Mouse (Mus musculus): ENCODE results near the gene Erich6. TPM values are rescaled to one million over a fixed set of nuclear protein-coding genes. Genes with fewer than 3 reads are reported as not detected.
"Not testable (repeated sequence)": the region's sequence is repeated elsewhere in the genome, so short reads cannot be mapped to it uniquely, and the experiment has no call there.

Gene Erich6
- polyA plus RNA-seq, 1 experiment from 2014 or later: 0.08 TPM

DNA sequence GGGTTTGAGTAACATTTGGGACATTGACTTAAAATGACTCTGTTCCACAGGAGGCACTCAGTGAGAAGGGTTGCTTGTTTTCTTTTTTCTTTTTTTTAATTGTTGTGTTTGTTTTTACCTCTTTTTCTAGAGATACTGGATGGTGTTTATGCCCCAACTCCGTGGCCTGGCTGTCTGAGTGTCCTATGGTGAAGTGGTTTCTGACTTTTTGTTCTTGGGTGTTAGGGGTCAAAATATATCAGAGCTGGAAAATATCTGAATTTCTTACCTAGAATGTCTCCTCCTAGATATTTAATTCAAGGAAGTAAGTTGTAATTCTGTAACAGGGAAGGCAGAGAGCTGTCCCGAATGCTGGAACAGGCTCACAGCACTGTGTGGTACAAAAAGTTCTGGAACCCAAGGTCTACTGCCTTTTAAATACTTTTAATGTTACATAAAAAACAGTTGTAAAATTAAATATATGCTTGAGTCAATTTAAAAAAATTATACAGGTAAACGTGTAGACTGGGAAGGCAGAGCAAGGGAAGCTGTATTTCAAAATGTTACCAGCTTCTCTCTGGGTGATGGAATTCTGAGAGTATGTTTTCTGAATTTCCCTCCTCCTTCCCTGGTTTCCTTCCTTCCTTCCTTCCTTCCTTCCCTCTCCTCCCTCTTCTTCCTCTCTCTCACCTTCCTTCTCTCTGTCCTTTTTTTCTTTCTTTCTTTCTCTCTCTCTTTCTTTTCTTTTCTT is 14.2 kb downstream of the Erich6 start:
- no peak overlapping the region for H3K27ac ChIP-seq (replicated peaks; ENCODE audit: low read depth, low read length)
- no peak for DNase-seq (ENCODE audit: low spot score)
- H3K27me3 ChIP-seq (ENCODE audit: control insufficient read depth, insufficient read depth, low read length): no peaks in the 10 kb centered on the region
- H3K4me2 ChIP-seq (ENCODE audit: low read depth, severe bottlenecking): no peak overlapping the region
- H3K4me3 ChIP-seq (ENCODE audit: low read depth, low read length): no peak overlapping the region
- H3K9ac ChIP-seq (ENCODE audit: low read length): no peak overlapping the region
- H3K4me1 ChIP-seq (ENCODE audit: control insufficient read depth, insufficient read depth, low read length): no peaks in the 10 kb centered on the region
- H3K36me3 ChIP-seq (ENCODE audit: control insufficient read depth, insufficient read depth, low read length): no peaks in the 10 kb centered on the region
- ATAC-seq (ENCODE audit: insufficient number of reproducible peaks, low FRiP score, low TSS enrichment, low read depth): no peak
- 76% methylated on average over 3 of the region's 3 CpGs for WGBS
- H3K9me3 ChIP-seq (ENCODE audit: control insufficient read depth, low read length): no peaks in the 10 kb centered on the region

DNA sequence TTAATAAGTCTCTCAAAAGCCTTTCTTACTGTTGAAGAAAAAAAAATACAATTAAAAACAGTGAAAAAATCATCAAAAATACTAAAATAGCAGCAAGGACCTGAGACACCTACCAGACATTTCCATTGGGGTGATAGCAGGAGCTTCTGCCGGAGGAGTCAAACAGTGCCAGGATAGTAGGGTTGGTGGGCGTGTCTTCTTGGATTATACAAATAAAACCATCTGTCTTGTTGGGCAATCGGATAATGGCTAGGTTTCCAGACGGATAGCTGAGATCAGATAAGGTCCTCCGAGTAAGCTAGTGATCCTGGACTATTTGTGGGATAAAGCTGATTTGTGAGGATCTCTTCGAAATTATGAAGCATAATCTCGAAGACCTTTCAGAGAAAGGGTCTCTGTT is 15.9 kb downstream of the Erich6 start:
- Histone ChIP-seq H3K36me3 (ENCODE audit: control insufficient read depth, insufficient read depth, low read length) (no peaks in the 10 kb centered on the region), H3K9ac (ENCODE audit: low read length) (no peak overlapping the region), H3K4me1 (ENCODE audit: control insufficient read depth, insufficient read depth, low read length) (no peaks in the 10 kb centered on the region), H3K27ac (replicated peaks; ENCODE audit: low read depth, low read length) (no peak overlapping the region), H3K9me3 (ENCODE audit: control insufficient read depth, low read length) (no peaks in the 10 kb centered on the region), H3K4me3 (ENCODE audit: low read depth, low read length) (no peak overlapping the region), H3K27me3 (ENCODE audit: control insufficient read depth, insufficient read depth, low read length) (no peaks in the 10 kb centered on the region), H3K4me2 (ENCODE audit: low read depth, severe bottlenecking) (no peak overlapping the region)
- 83% methylated on average over 7 of the region's 7 CpGs for WGBS
- no peak for DNase-seq (ENCODE audit: low spot score)
- ATAC-seq (ENCODE audit: insufficient number of reproducible peaks, low FRiP score, low TSS enrichment, low read depth): no peak

DNA sequence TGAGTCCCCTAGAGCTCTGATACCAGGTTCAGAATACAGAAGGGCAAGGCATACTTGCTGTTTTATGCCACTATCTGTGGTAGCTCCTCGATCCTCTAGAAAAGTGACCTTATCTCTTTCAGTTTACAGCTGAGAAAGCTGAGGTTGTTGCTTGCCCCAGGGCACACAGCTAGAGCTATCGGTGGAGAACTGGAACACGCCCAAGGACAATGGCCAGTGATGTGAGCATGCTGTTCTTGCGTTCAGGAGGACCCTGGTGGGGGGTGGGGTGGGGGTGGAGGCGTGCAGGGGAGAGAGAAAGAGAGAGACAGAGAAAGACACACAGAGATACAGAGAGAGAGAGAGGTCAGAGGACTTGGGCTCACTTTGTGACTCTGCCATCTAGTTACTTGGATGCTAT is 27.0 kb downstream of the Erich6 start:
- Histone ChIP-seq H3K4me3 (ENCODE audit: low read depth, low read length) (no peak overlapping the region), H3K9ac (ENCODE audit: low read length) (no peak overlapping the region), H3K27ac (replicated peaks; ENCODE audit: low read depth, low read length) (no peak overlapping the region), H3K27me3 (ENCODE audit: control insufficient read depth, insufficient read depth, low read length) (no peaks in the 10 kb centered on the region), H3K4me2 (ENCODE audit: low read depth, severe bottlenecking) (no peak overlapping the region), H3K36me3 (ENCODE audit: control insufficient read depth, insufficient read depth, low read length) (no peaks in the 10 kb centered on the region), H3K9me3 (ENCODE audit: control insufficient read depth, low read length) (no peaks in the 10 kb centered on the region), H3K4me1 (ENCODE audit: control insufficient read depth, insufficient read depth, low read length) (no peaks in the 10 kb centered on the region)
- DNase-seq (ENCODE audit: low spot score) (no peak), ATAC-seq (ENCODE audit: insufficient number of reproducible peaks, low FRiP score, low TSS enrichment, low read depth) (no peak)
- 84% methylated on average over 5 of the region's 5 CpGs for WGBS

DNA sequence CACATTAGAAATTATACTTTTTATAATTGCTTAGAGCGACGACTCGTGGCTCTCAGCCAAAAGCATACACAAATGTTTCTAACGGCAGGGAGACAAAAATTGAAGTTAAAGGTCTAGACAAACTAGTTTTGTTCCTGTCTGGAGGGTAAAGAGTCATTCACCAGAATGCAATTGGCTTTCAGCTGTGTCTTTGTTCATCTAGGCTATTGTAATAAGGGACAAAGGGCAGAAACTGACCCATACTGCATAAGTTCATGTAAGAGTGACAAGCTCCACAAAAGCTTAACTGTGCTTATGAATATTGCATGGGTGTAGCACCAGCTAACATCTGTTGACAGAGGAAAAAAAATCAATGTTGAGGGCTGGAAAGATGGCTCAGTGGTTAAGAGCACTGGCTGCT is 28.5 kb downstream of the Erich6 start:
- no peak overlapping the region for H3K4me3 ChIP-seq (ENCODE audit: low read depth, low read length)
- no peak overlapping the region for H3K27ac ChIP-seq (replicated peaks; ENCODE audit: low read depth, low read length)
- no peaks in the 10 kb centered on the region for H3K27me3 ChIP-seq (ENCODE audit: control insufficient read depth, insufficient read depth, low read length)
- H3K4me2 ChIP-seq (ENCODE audit: low read depth, severe bottlenecking): no peak overlapping the region
- no peak overlapping the region for H3K9ac ChIP-seq (ENCODE audit: low read length)
- 94% methylated on average over 4 of the region's 4 CpGs for WGBS
- H3K4me1 ChIP-seq (ENCODE audit: control insufficient read depth, insufficient read depth, low read length): no peaks in the 10 kb centered on the region
- DNase-seq (ENCODE audit: low spot score) (no peak), ATAC-seq (ENCODE audit: insufficient number of reproducible peaks, low FRiP score, low TSS enrichment, low read depth) (no peak)
- no peaks in the 10 kb centered on the region for H3K9me3 ChIP-seq (ENCODE audit: control insufficient read depth, low read length)
- no peaks in the 10 kb centered on the region for H3K36me3 ChIP-seq (ENCODE audit: control insufficient read depth, insufficient read depth, low read length)

DNA sequence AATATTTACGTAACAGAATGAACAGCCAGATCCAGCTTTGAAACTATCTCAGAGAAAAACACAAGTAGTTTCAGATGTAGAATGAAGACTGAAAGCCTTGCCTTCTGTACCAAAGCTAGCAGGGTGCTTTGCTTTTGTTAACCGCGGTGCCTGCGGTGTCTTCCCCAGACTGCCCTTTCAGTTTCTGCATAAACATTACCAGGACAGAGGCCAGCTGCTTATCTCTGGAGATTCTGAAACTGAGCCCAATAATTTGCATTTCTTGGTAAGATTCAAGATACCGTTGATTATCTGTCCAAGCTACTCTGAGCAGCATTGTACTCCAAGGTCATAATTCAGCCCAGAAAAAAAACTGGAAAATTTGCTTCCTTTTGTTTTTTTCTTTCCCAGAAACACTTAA is 43.4 kb downstream of the Erich6 start:
- Histone ChIP-seq H3K4me2 (ENCODE audit: low read depth, severe bottlenecking) (no peak overlapping the region), H3K27me3 (ENCODE audit: control insufficient read depth, insufficient read depth, low read length) (no peaks in the 10 kb centered on the region), H3K27ac (replicated peaks; ENCODE audit: low read depth, low read length) (no peak overlapping the region), H3K9ac (ENCODE audit: low read length) (no peak overlapping the region), H3K4me1 (ENCODE audit: control insufficient read depth, insufficient read depth, low read length) (no peaks in the 10 kb centered on the region), H3K4me3 (ENCODE audit: low read depth, low read length) (no peak overlapping the region), H3K36me3 (ENCODE audit: control insufficient read depth, insufficient read depth, low read length) (peaks cover 8% of the 10 kb centered on the region; the same call in 1 of the 2 replicates), H3K9me3 (ENCODE audit: control insufficient read depth, low read length) (no peaks in the 10 kb centered on the region)
- DNase-seq (ENCODE audit: low spot score) (no peak), ATAC-seq (ENCODE audit: insufficient number of reproducible peaks, low FRiP score, low TSS enrichment, low read depth) (no peak)
- WGBS: 80% methylated on average over 5 of the region's 5 CpGs

DNA sequence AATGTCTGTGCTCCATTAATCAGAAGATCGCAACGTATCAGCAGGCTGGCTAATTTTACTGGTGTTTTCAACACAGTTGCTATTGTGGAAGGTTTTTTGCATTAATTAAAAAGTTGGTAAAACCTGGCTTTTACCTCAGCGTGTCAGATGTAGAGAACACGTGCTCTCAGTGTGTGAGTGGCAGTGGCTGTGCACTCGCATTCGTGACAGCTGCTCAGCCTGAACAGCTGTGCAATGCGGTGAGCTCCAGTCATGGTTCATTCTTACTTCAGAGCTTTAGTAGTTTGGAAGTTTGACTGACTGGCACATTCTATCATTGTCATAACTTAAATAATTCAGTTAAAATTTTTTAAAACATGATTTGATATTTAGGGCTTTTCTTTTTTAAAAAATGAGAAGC is 44.3 kb downstream of the Erich6 start:
- H3K9me3 ChIP-seq (ENCODE audit: control insufficient read depth, low read length); H3K9ac ChIP-seq (ENCODE audit: low read length); DNase-seq (ENCODE audit: low spot score); H3K36me3 ChIP-seq (ENCODE audit: control insufficient read depth, insufficient read depth, low read length); H3K27ac ChIP-seq (replicated peaks; ENCODE audit: low read depth, low read length); H3K27me3 ChIP-seq (ENCODE audit: control insufficient read depth, insufficient read depth, low read length); H3K4me2 ChIP-seq (ENCODE audit: low read depth, severe bottlenecking); H3K4me3 ChIP-seq (ENCODE audit: low read depth, low read length); H3K4me1 ChIP-seq (ENCODE audit: control insufficient read depth, insufficient read depth, low read length); ATAC-seq (ENCODE audit: insufficient number of reproducible peaks, low FRiP score, low TSS enrichment, low read depth): not testable (repeated sequence)
- WGBS: 91% methylated on average over 7 of the region's 7 CpGs

DNA sequence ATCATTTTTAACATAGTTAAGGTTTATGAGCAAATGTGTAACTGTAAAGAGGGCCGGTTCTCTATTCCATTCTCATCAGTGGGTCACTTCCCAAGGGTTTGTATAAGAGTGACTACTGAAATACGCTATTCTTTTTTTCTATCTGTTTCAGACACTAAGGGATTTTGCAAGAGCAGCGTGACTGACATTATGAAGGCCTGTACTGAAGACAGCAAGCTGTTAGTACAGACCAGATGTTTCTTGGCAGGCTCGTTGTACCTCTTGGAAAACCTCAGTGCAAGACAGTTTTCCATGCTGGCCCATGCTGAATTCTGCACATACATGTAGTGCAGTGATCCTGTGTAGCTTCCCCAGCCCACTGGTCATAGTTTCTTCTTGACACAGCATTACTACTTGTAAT is 46.5 kb downstream of the Erich6 start:
- H3K9me3 ChIP-seq (ENCODE audit: control insufficient read depth, low read length); DNase-seq (ENCODE audit: low spot score); H3K4me3 ChIP-seq (ENCODE audit: low read depth, low read length); H3K4me1 ChIP-seq (ENCODE audit: control insufficient read depth, insufficient read depth, low read length); H3K27me3 ChIP-seq (ENCODE audit: control insufficient read depth, insufficient read depth, low read length); H3K9ac ChIP-seq (ENCODE audit: low read length); H3K4me2 ChIP-seq (ENCODE audit: low read depth, severe bottlenecking); H3K36me3 ChIP-seq (ENCODE audit: control insufficient read depth, insufficient read depth, low read length); ATAC-seq (ENCODE audit: insufficient number of reproducible peaks, low FRiP score, low TSS enrichment, low read depth); H3K27ac ChIP-seq (replicated peaks; ENCODE audit: low read depth, low read length): not testable (repeated sequence)
- 95% methylated on average over 4 of the region's 4 CpGs for WGBS

DNA sequence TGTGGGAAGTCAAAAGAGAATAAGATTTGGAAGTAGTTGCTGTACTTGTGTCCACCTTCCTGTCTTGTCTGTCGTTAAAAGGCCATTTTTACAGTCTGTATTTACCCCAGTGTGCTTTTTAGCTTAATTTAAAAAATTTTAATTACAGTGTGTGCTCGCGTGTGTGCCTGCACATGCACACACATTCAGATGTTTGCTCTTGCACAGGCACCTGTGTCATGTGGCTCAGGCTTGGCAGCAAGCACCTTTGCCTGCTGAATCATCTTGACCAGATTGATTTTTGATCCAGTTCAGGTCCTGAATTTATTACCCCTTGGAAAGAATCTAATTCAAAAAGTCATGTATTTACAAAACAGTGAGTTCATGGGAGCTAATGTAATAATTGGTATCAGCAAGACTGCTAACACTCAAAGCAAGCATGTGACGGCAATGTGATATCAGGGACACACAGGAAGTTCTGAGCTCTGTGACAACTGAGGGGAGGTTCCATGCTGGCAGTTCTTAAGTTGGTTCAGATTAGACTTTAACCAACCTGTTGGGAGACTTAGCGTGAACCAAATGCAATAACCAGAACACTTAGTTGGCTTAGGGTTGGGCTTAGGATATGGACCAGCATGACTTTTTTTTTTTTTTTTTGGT is 54.1 kb downstream of the Erich6 start:
- DNase-seq (ENCODE audit: low spot score): no peak
- 90% methylated on average over 5 of the region's 5 CpGs for WGBS

More for the DNA sequence above, 54.1 kb downstream of the Erich6 start:
- Histone ChIP-seq H3K27ac (replicated peaks; ENCODE audit: low read depth, low read length) (no peak overlapping the region), H3K4me1 (ENCODE audit: control insufficient read depth, insufficient read depth, low read length) (no peaks in the 10 kb centered on the region), H3K36me3 (ENCODE audit: control insufficient read depth, insufficient read depth, low read length) (peaks cover 3% of the 10 kb centered on the region; the same call in 1 of the 2 replicates), H3K4me3 (ENCODE audit: low read depth, low read length) (no peak overlapping the region), H3K9me3 (ENCODE audit: control insufficient read depth, low read length) (no peaks in the 10 kb centered on the region), H3K9ac (ENCODE audit: low read length) (no peak overlapping the region), H3K4me2 (ENCODE audit: low read depth, severe bottlenecking) (no peak overlapping the region), H3K27me3 (ENCODE audit: control insufficient read depth, insufficient read depth, low read length) (no peaks in the 10 kb centered on the region)
- ATAC-seq (ENCODE audit: insufficient number of reproducible peaks, low FRiP score, low TSS enrichment, low read depth): no peak

Measured in limb, embryonic 11.5 days (tissue).